Mouse (Mus musculus): Measurements from ENCODE around the gene Agap1. TPM values are rescaled to one million over a fixed set of nuclear protein-coding genes. Genes with fewer than 3 reads are reported as not detected.

The Agap1 gene
- polyA plus RNA-seq, 1 experiment from 2014 or later: 40.4 TPM

- Histone ChIP-seq H3K4me2 (replicated peaks) (no peak overlapping the region), H3K27ac (replicated peaks) (no peak overlapping the region), H3K9ac (replicated peaks) (no peak overlapping the region), H3K9me3 (no peaks in the 10 kb centered on the region), H3K36me3 (no peaks in the 10 kb centered on the region), H3K4me1 (peaks cover 6% of the 10 kb centered on the region; the same call in 1 of the 2 replicates), H3K4me3 (no peak overlapping the region), H3K27me3 (no peaks in the 10 kb centered on the region)
- no peak for ATAC-seq (replicated peaks)
- 40% methylated on average over 4 of the region's 4 CpGs for WGBS
These were observed 413.2 kb downstream of the Agap1 start for GRCm38 (mm10) chr1:89867847-89868246.

GRCm38 (mm10) chr1:89870134-89870905 lies 415.7 kb downstream of the Agap1 start:
- H3K4me1 ChIP-seq: peaks cover 6% of the 10 kb centered on the region; the same call in 1 of the 2 replicates
- H3K27ac ChIP-seq (replicated peaks): no peak overlapping the region
- H3K4me2 ChIP-seq (replicated peaks): no peak overlapping the region
- H3K9ac ChIP-seq (replicated peaks): no peak overlapping the region
- no peaks in the 10 kb centered on the region for H3K36me3 ChIP-seq
- no peak for ATAC-seq (replicated peaks)
- no peak overlapping the region for H3K4me3 ChIP-seq
- H3K27me3 ChIP-seq: no peaks in the 10 kb centered on the region
- 32% methylated on average over 12 of the region's 12 CpGs for WGBS
- H3K9me3 ChIP-seq: no peaks in the 10 kb centered on the region

- H3K4me2 ChIP-seq (replicated peaks): no peak overlapping the region
- H3K27ac ChIP-seq (replicated peaks): no peak overlapping the region
- WGBS: 24% methylated on average over 6 of the region's 6 CpGs
- H3K9me3 ChIP-seq: no peaks in the 10 kb centered on the region
- no peak overlapping the region for H3K9ac ChIP-seq (replicated peaks)
- ATAC-seq (replicated peaks): no peak
- peaks cover 6% of the 10 kb centered on the region; the same call in 1 of the 2 replicates for H3K4me1 ChIP-seq
- H3K27me3 ChIP-seq: no peaks in the 10 kb centered on the region
- no peak overlapping the region for H3K4me3 ChIP-seq
- H3K36me3 ChIP-seq: no peaks in the 10 kb centered on the region
These were observed 416.3 kb downstream of the Agap1 start for GRCm38 (mm10) chr1:89870906-89871211.

GRCm38 (mm10) chr1:89876346-89877072 lies 421.9 kb downstream of the Agap1 start:
- Histone ChIP-seq H3K27me3 (0 out of 2 replicates have a peak, but pooled peaks cover 4% of the 10 kb centered on the region), H3K27ac (replicated peaks) (no peak overlapping the region), H3K9me3 (no peaks in the 10 kb centered on the region), H3K4me2 (replicated peaks) (no peak overlapping the region), H3K4me3 (no peak overlapping the region), H3K9ac (replicated peaks) (no peak overlapping the region), H3K36me3 (no peaks in the 10 kb centered on the region), H3K4me1 (peaks cover 14% of the 10 kb centered on the region)
- no peak for ATAC-seq (replicated peaks)
- 7% methylated on average over 5 of the region's 5 CpGs for WGBS

GRCm38 (mm10) chr1:89878496-89878895 lies 423.9 kb downstream of the Agap1 start:
- WGBS: 87% methylated on average over 11 of the region's 11 CpGs
- Histone ChIP-seq H3K4me3 (no peak overlapping the region), H3K4me2 (replicated peaks) (no peak overlapping the region), H3K4me1 (peaks cover 14% of the 10 kb centered on the region), H3K9ac (replicated peaks) (no peak overlapping the region), H3K27me3 (0 out of 2 replicates have a peak, but pooled peaks cover 4% of the 10 kb centered on the region), H3K9me3 (no peaks in the 10 kb centered on the region), H3K27ac (replicated peaks) (no peak overlapping the region), H3K36me3 (no peaks in the 10 kb centered on the region)
- no peak for ATAC-seq (replicated peaks)

GRCm38 (mm10) chr1:89880193-89880592 lies 425.6 kb downstream of the Agap1 start:
- Histone ChIP-seq H3K9me3 (no peaks in the 10 kb centered on the region), H3K27me3 (0 out of 2 replicates have a peak, but pooled peaks cover 4% of the 10 kb centered on the region), H3K9ac (replicated peaks) (no peak overlapping the region), H3K36me3 (no peaks in the 10 kb centered on the region), H3K27ac (replicated peaks) (no peak overlapping the region), H3K4me3 (no peak overlapping the region), H3K4me2 (replicated peaks) (no peak overlapping the region), H3K4me1 (peaks cover 14% of the 10 kb centered on the region)
- 39% methylated on average over 8 of the region's 8 CpGs for whole genome bisulfite sequencing
- no peak for ATAC-seq (replicated peaks)

GRCm38 (mm10) chr1:89880834-89881233 lies 426.2 kb downstream of the Agap1 start:
- Histone ChIP-seq H3K4me2 (replicated peaks) (no peak overlapping the region), H3K27me3 (0 out of 2 replicates have a peak, but pooled peaks cover 4% of the 10 kb centered on the region), H3K27ac (replicated peaks) (no peak overlapping the region), H3K9ac (replicated peaks) (no peak overlapping the region), H3K4me1 (peaks cover 14% of the 10 kb centered on the region), H3K36me3 (no peaks in the 10 kb centered on the region), H3K4me3 (no peak overlapping the region), H3K9me3 (no peaks in the 10 kb centered on the region)
- ATAC-seq (replicated peaks): no peak
- WGBS: 82% methylated on average over 10 of the region's 10 CpGs

GRCm38 (mm10) chr1:89884335-89884734 lies 429.7 kb downstream of the Agap1 start:
- WGBS: 94% methylated on average over 8 of the region's 8 CpGs

GRCm38 (mm10) chr1:89885696-89886095 lies 431.1 kb downstream of the Agap1 start:
- no peaks in the 10 kb centered on the region for H3K9me3 ChIP-seq
- no peak overlapping the region for H3K4me2 ChIP-seq (replicated peaks)
- no peaks in the 10 kb centered on the region for H3K27me3 ChIP-seq
- H3K9ac ChIP-seq (replicated peaks): no peak overlapping the region
- H3K27ac ChIP-seq (replicated peaks): no peak overlapping the region
- no peak overlapping the region for H3K4me3 ChIP-seq
- H3K4me1 ChIP-seq: no peaks in the 10 kb centered on the region
- peaks cover 14% of the 10 kb centered on the region for H3K36me3 ChIP-seq
- no peak for ATAC-seq (replicated peaks)
- WGBS: 31% methylated on average over 4 of the region's 4 CpGs

More at GRCm38 (mm10) chr1:89884335-89884734, 429.7 kb downstream of the Agap1 start:
- H3K9ac ChIP-seq (replicated peaks): no peak overlapping the region
- peaks cover 8% of the 10 kb centered on the region for H3K36me3 ChIP-seq
- no peak for ATAC-seq (replicated peaks)
- no peaks in the 10 kb centered on the region for H3K9me3 ChIP-seq
- no peaks in the 10 kb centered on the region for H3K27me3 ChIP-seq
- no peak overlapping the region for H3K27ac ChIP-seq (replicated peaks)
- 0 out of 2 replicates have a peak, but pooled peaks cover 3% of the 10 kb centered on the region for H3K4me1 ChIP-seq
- no peak overlapping the region for H3K4me3 ChIP-seq
- no peak overlapping the region for H3K4me2 ChIP-seq (replicated peaks)

GRCm38 (mm10) chr1:89891400-89891799 lies 436.8 kb downstream of the Agap1 start:
- H3K9ac ChIP-seq (replicated peaks): no peak overlapping the region
- H3K4me3 ChIP-seq: no peak overlapping the region
- H3K36me3 ChIP-seq: peaks cover 14% of the 10 kb centered on the region
- no peaks in the 10 kb centered on the region for H3K4me1 ChIP-seq
- H3K4me2 ChIP-seq (replicated peaks): no peak overlapping the region
- H3K27me3 ChIP-seq: no peaks in the 10 kb centered on the region
- no peak overlapping the region for H3K27ac ChIP-seq (replicated peaks)
- no peaks in the 10 kb centered on the region for H3K9me3 ChIP-seq
- WGBS: 87% methylated on average over 6 of the region's 6 CpGs
- ATAC-seq (replicated peaks): no peak

GRCm38 (mm10) chr1:89892281-89892680 lies 437.7 kb downstream of the Agap1 start:
- Histone ChIP-seq H3K9ac (replicated peaks) (no peak overlapping the region), H3K4me2 (replicated peaks) (no peak overlapping the region), H3K36me3 (peaks cover 14% of the 10 kb centered on the region), H3K9me3 (no peaks in the 10 kb centered on the region), H3K4me3 (no peak overlapping the region), H3K27ac (replicated peaks) (no peak overlapping the region), H3K27me3 (no peaks in the 10 kb centered on the region), H3K4me1 (no peaks in the 10 kb centered on the region)
- 40% methylated on average over 7 of the region's 7 CpGs for WGBS
- ATAC-seq (replicated peaks): no peak

GRCm38 (mm10) chr1:89895801-89896200 lies 441.2 kb downstream of the Agap1 start:
- no peak overlapping the region for H3K4me2 ChIP-seq (replicated peaks)
- no peak for ATAC-seq (replicated peaks)
- 92% methylated on average over 5 of the region's 5 CpGs for WGBS
- H3K36me3 ChIP-seq: no peaks in the 10 kb centered on the region
- H3K9me3 ChIP-seq: no peaks in the 10 kb centered on the region
- H3K27me3 ChIP-seq: no peaks in the 10 kb centered on the region
- no peaks in the 10 kb centered on the region for H3K4me1 ChIP-seq
- no peak overlapping the region for H3K9ac ChIP-seq (replicated peaks)
- H3K27ac ChIP-seq (replicated peaks): no peak overlapping the region
- H3K4me3 ChIP-seq: no peak overlapping the region
